In the genomic region with DNA sequence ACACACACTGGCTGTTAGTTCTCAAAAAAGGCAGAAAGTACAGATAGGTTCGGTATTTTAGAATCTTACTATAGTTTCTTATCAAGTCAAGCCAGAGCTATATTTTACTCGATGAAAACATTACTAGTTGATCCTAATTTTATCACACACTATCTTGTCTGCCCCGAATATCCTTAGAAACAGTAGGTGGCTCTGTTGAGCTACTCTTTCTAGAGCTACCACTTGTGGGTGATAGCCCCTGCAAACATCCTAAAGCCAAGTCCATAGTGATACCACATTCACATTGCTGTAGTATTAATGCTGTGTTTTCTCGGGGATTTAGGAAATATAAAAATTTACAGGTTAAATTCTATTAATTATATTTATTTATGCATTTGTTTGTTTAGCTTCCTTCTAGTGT, we compare ENCODE assay signal across 11 mouse cellular contexts.
DNase-seq lines count a peak whose midpoint lies in the region; ATAC-seq and TF ChIP-seq lines count a peak whose summit lies in the region.
"Had no signal": no experiment of that assay in that cellular context is flagged by ENCODE, and none has a peak within 500 bp of the region (broad histone marks: within the 10 kb centered on the region; RNA-seq: fewer than 3 reads in every experiment).

No protein-coding gene starts in this region.

- DNase-seq in R1 (ENCODE audit: low read depth, low spot score), result peak; percentile 8
- DNase-seq in stomach, postnatal 0 days (ENCODE audit: low spot score), result no peak
- DNase-seq in right cerebral cortex, adult 18-20 months, result no peak
- DNase-seq: adrenal gland, postnatal 36 days had no signal

- H3K4me3 ChIP-seq in hindbrain, embryonic 13.5 days, result no peak overlapping the region
- no peak overlapping the region for H3K4me3 ChIP-seq in hindbrain, embryonic 12.5 days
- no peak overlapping the region for H3K4me3 ChIP-seq in midbrain, embryonic 13.5 days (replicated peaks)
- H3K4me3 ChIP-seq in midbrain, embryonic 15.5 days, result no peak overlapping the region
- H3K4me3 ChIP-seq in stomach, postnatal 0 days (ENCODE audit: low read depth, low read length), result no peak overlapping the region
- H3K4me3 ChIP-seq: forebrain, embryonic 12.5 days; megakaryocyte, embryonic 14.5 days had no signal

- no peaks in the 10 kb centered on the region for H3K36me3 ChIP-seq in hindbrain, embryonic 13.5 days
- no peaks in the 10 kb centered on the region for H3K36me3 ChIP-seq in hindbrain, embryonic 12.5 days
- no peaks in the 10 kb centered on the region for H3K36me3 ChIP-seq in midbrain, embryonic 13.5 days
- H3K36me3 ChIP-seq in midbrain, embryonic 15.5 days (replicated peaks), result no peaks in the 10 kb centered on the region
- no peaks in the 10 kb centered on the region for H3K36me3 ChIP-seq in stomach, postnatal 0 days (ENCODE audit: control insufficient read depth, insufficient read depth, low read length)
- H3K36me3 ChIP-seq: forebrain, embryonic 12.5 days had no signal

- WGBS in hindbrain, embryonic 13.5 days, result 55% methylated on average over 4 of the region's 4 CpGs
- 54% methylated on average over 4 of the region's 4 CpGs for WGBS in hindbrain, embryonic 12.5 days
- WGBS in midbrain, embryonic 13.5 days, result 54% methylated on average over 4 of the region's 4 CpGs
- WGBS in midbrain, embryonic 15.5 days, result 46% methylated on average over 4 of the region's 4 CpGs
- WGBS in stomach, postnatal 0 days, result 38% methylated on average over 4 of the region's 4 CpGs

- H3K27me3 ChIP-seq in hindbrain, embryonic 13.5 days, result no peaks in the 10 kb centered on the region
- H3K27me3 ChIP-seq in hindbrain, embryonic 12.5 days, result no peaks in the 10 kb centered on the region
- H3K27me3 ChIP-seq in midbrain, embryonic 13.5 days, result no peaks in the 10 kb centered on the region
- no peaks in the 10 kb centered on the region for H3K27me3 ChIP-seq in midbrain, embryonic 15.5 days (replicated peaks)
- no peaks in the 10 kb centered on the region for H3K27me3 ChIP-seq in stomach, postnatal 0 days (ENCODE audit: control insufficient read depth, insufficient read depth, low read length)
- H3K27me3 ChIP-seq: forebrain, embryonic 12.5 days; megakaryocyte, embryonic 14.5 days had no signal

- TF ChIP-seq CTCF in stomach, postnatal 0 days (IDR thresholded peaks at IDR 0.05; ENCODE audit: low read depth), result peak; percentile 30

- H3K4me1 ChIP-seq in hindbrain, embryonic 13.5 days (replicated peaks), result no peaks in the 10 kb centered on the region
- H3K4me1 ChIP-seq in hindbrain, embryonic 12.5 days, result no peaks in the 10 kb centered on the region
- no peaks in the 10 kb centered on the region for H3K4me1 ChIP-seq in midbrain, embryonic 13.5 days (replicated peaks)
- no peaks in the 10 kb centered on the region for H3K4me1 ChIP-seq in midbrain, embryonic 15.5 days
- no peaks in the 10 kb centered on the region for H3K4me1 ChIP-seq in stomach, postnatal 0 days (replicated peaks; ENCODE audit: control insufficient read depth, insufficient read depth)
- H3K4me1 ChIP-seq: forebrain, embryonic 12.5 days; megakaryocyte, embryonic 14.5 days had no signal

- no peak overlapping the region for H3K4me2 ChIP-seq in hindbrain, embryonic 13.5 days
- H3K4me2 ChIP-seq in hindbrain, embryonic 12.5 days (replicated peaks), result no peak overlapping the region
- H3K4me2 ChIP-seq in midbrain, embryonic 13.5 days (replicated peaks), result no peak overlapping the region
- no peak overlapping the region for H3K4me2 ChIP-seq in midbrain, embryonic 15.5 days
- no peak overlapping the region for H3K4me2 ChIP-seq in stomach, postnatal 0 days (replicated peaks; ENCODE audit: low read depth)
- H3K4me2 ChIP-seq: forebrain, embryonic 12.5 days had no signal

- no peaks in the 10 kb centered on the region for H3K9me3 ChIP-seq in hindbrain, embryonic 13.5 days
- H3K9me3 ChIP-seq in hindbrain, embryonic 12.5 days (replicated peaks), result no peaks in the 10 kb centered on the region
- H3K9me3 ChIP-seq in midbrain, embryonic 13.5 days, result no peaks in the 10 kb centered on the region
- H3K9me3 ChIP-seq in midbrain, embryonic 15.5 days, result no peaks in the 10 kb centered on the region
- H3K9me3 ChIP-seq in stomach, postnatal 0 days (ENCODE audit: control insufficient read depth, low read length), result no peaks in the 10 kb centered on the region
- H3K9me3 ChIP-seq: forebrain, embryonic 12.5 days; megakaryocyte, embryonic 14.5 days had no signal

- no peak overlapping the region for H3K27ac ChIP-seq in hindbrain, embryonic 13.5 days
- H3K27ac ChIP-seq in hindbrain, embryonic 12.5 days, result no peak overlapping the region
- H3K27ac ChIP-seq in midbrain, embryonic 13.5 days, result no peak overlapping the region
- no peak overlapping the region for H3K27ac ChIP-seq in midbrain, embryonic 15.5 days
- no peak overlapping the region for H3K27ac ChIP-seq in stomach, postnatal 0 days (replicated peaks)
- H3K27ac ChIP-seq: forebrain, embryonic 12.5 days; liver, embryonic 14.5 days had no signal

- no peak overlapping the region for H3K9ac ChIP-seq in hindbrain, embryonic 13.5 days
- no peak overlapping the region for H3K9ac ChIP-seq in hindbrain, embryonic 12.5 days
- no peak overlapping the region for H3K9ac ChIP-seq in midbrain, embryonic 13.5 days (replicated peaks)
- no peak overlapping the region for H3K9ac ChIP-seq in midbrain, embryonic 15.5 days
- H3K9ac ChIP-seq in stomach, postnatal 0 days (ENCODE audit: low read length), result no peak overlapping the region
- H3K9ac ChIP-seq: forebrain, embryonic 12.5 days; liver, embryonic 14.5 days had no signal

- ATAC-seq in hindbrain, embryonic 13.5 days (ENCODE audit: low FRiP score), result peak; percentile 72; the same call in 1 of the 2 replicates
- ATAC-seq in hindbrain, embryonic 12.5 days (ENCODE audit: low FRiP score), result no peak
- ATAC-seq in midbrain, embryonic 13.5 days, result peak; percentile 56; the same call in 1 of the 2 replicates
- no peak for ATAC-seq in midbrain, embryonic 15.5 days (replicated peaks)
- ATAC-seq in stomach, postnatal 0 days (ENCODE audit: low FRiP score, low TSS enrichment), result no peak

- no peak for TF ChIP-seq EP300 in stomach, postnatal 0 days (optimal IDR thresholded peaks at IDR 0.05)

Comparison
In these comparisons a context has a peak if more than half of its experiments do, and no peak if none do; other contexts are left out.
1. ATAC-seq: peak in hindbrain, embryonic 13.5 days (single experiment) and midbrain, embryonic 13.5 days (single experiment); none in hindbrain, embryonic 12.5 days (single experiment), midbrain, embryonic 15.5 days (single experiment) and stomach, postnatal 0 days (single experiment).